Mouse (Mus musculus): ENCODE results near the gene Iqcn. TPM values are rescaled to one million over a fixed set of nuclear protein-coding genes. Genes with fewer than 3 reads are reported as not detected.
A peak's percentile ranks its signal among the peaks of the same experiment; 100 is the strongest.

Gene Iqcn
- polyA plus RNA-seq, 1 experiment from 2014 or later: 0.03 TPM

DNA sequence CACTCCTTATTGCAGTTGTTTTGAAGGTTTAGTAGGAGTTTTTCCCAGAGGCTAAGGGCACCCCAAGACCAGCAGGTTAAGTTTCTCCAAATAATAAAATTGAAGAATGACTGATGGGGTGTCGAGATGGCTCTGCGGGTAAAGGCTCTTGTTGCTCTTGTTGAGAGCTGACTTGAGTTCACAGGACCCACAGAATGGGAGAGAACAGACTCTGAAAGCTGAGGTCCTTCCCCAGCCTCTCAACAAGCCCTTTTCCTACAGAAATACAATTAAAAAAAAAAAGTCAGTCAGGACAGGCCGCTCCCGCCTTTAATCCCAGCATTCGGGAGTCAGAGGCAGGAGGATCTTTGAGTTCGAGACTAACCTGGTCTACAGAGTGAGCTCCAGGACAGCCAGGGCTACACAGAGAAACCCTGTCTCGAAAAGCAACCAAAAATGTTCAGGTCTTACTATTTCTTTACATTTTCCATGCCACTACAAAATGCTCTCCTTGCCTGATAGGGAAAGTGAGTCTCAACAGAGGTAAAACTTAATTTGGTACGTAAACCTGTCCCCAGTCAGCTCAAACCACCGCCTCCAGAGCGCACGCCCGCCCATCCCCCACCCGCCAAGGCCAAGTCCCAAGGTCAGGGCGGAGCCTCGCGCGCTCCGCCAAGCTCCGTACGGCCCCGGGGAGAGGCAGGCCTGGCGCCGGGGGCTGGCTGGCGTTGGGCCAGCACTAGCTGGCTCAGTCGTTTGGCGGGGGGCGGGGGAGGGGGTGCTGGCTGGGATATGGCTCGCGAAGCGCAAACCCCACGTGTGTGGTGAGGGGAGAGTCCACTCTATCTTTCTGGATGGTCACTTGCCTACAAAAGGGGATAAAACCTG lies 7.0 kb upstream of the Iqcn start:
- H3K4me1 ChIP-seq: peaks cover 70% of the 10 kb centered on the region

DNA sequence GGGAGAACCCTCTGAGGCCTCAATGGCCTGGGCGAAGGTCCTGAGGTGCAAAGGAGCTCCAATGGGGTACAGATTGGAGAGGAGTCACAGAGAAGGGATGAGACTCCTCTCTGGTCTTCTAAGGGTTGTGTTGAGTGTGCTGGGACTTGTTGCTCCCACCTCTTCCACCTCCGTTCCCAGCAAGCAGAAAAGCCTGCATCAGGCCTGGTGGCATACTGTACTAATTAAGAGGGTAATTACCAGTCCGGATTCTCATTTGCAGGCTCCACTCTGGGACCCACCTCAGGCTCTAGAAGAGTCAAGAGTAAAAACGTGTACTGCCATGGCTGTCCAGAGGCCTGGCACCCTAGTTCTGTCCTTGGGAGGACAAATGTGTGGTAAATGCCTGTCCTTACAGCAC lies 6.3 kb upstream of the Iqcn start:
- H3K9me3 ChIP-seq (replicated peaks): no peaks in the 10 kb centered on the region
- no peaks in the 10 kb centered on the region for H3K27me3 ChIP-seq
- H3K4me1 ChIP-seq: peaks cover 70% of the 10 kb centered on the region
- H3K27ac ChIP-seq: peak overlapping the region; percentile 100
- ATAC-seq (replicated peaks; ENCODE audit: low FRiP score): no peak
- peak overlapping the region; percentile 26 for H3K4me3 ChIP-seq (replicated peaks)
- peak overlapping the region; percentile 72 for H3K4me2 ChIP-seq
- WGBS: 31% methylated on average over 4 of the region's 4 CpGs
- H3K9ac ChIP-seq: peak overlapping the region; percentile 36
- H3K36me3 ChIP-seq: peaks cover 4% of the 10 kb centered on the region

More for the DNA sequence above, 7.0 kb upstream of the Iqcn start:
- Histone ChIP-seq H3K9me3 (replicated peaks) (no peaks in the 10 kb centered on the region), H3K4me2 (peak overlapping the region; percentile 72), H3K36me3 (peaks cover under 1% of the 10 kb centered on the region), H3K4me3 (replicated peaks) (peak overlapping the region; percentile 26), H3K9ac (peak overlapping the region; percentile 36), H3K27ac (peak overlapping the region; percentile 100), H3K27me3 (no peaks in the 10 kb centered on the region)
- peak; percentile 8; the same call in 1 of the 2 replicates for ATAC-seq (replicated peaks; ENCODE audit: low FRiP score)
- 3% methylated on average over 31 of the region's 31 CpGs for WGBS

DNA sequence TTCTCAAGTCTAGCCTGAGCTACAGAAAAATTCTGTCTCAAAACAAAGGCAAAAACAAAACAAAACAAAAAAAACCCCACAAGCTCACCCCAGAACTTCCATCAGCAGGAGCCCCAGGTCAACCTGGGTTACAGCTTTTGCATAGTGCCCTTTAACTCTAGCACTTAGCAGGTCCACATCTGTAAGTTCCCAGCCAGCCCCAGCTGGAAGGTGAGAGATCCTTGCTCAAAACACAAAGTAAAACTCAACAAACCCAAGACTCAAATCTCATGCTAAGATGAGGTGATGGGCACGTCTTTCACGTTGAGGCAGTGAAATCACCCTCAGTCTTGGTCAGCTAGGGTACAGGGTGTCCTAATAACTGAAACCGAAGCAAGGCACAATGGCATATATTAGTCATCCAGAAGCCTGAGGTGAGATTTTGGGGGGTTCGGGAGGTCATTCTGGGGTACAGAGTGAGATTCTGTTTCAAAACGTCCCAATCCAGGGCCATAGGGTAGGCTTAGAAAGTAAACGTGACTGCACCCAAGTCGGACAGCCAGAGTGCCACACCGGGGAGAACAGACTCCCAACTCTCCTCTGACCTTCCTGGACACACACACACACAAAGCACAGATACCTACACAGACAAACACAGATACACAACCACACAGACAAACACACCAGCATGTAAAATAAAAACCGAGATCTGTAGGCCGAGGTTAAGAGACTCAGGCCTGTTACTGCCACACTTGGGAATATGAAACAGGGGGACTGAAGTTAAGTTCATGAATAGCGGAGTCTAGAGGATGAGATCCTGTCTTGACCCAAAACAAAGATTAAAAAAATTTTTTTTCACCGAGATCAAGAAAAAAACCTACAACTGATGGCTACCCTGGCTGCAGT lies 5.6 kb upstream of the Iqcn start:
- Histone ChIP-seq H3K9ac (peak overlapping the region; percentile 54), H3K4me3 (replicated peaks) (peak overlapping the region; percentile 97), H3K4me1 (peaks cover 70% of the 10 kb centered on the region), H3K27ac (peak overlapping the region; percentile 100), H3K9me3 (replicated peaks) (no peaks in the 10 kb centered on the region), H3K4me2 (peak overlapping the region; percentile 72), H3K36me3 (peaks cover 11% of the 10 kb centered on the region), H3K27me3 (no peaks in the 10 kb centered on the region)
- no peak for ATAC-seq (replicated peaks; ENCODE audit: low FRiP score)
- 62% methylated on average over 12 of the region's 12 CpGs for WGBS

DNA sequence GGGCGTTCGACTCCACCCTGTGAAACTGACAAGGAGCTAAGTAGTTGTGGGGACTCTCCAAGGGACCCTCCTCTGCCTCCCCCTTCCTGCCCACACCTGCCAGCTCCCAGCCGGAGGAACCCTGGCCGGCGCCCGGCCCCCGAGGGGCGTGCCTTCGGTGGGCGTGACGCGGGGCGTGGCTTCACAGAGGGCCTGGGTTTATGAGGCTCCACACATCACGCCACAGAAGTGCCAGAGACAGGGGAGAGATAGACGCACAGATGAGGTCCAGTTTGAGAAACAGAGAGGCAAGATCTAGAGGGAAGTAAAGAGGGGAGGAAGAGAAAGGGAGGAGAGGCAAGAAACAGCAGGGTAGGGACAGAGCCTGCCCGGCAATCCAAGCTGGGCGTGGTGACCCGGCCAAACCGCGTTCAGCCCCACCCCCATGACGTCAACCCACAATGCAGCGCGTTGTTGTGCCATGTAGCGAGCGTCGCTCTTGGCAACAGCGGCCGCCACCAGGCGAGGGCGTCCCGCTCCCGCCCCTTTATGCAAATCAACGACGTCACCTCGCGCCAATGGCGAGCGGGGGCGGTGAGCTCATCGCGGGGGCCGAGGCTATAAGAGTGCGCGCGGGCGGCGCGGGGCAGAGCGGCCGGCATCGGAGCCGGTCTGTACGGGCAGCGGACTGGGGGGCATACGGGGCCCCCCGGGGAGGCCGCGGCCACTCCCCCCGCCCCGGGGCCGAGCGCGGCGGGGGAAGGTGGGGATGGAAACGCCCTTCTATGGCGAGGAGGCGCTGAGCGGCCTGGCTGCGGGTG lies 4.7 kb upstream of the Iqcn start, which contains the start of gene Jund:
Gene Jund (plus strand): TSS at position 640 of the 800 bp plus-strand sequence.
- Histone ChIP-seq H3K27me3 (no peaks in the 10 kb centered on the region), H3K9me3 (replicated peaks) (no peaks in the 10 kb centered on the region), H3K4me1 (peaks cover 66% of the 10 kb centered on the region), H3K27ac (peak within 1 kb of the TSS; percentile 100), H3K4me2 (peak within 1 kb of the TSS; percentile 72), H3K4me3 (replicated peaks) (peak within 1 kb of the TSS; percentile 97), H3K36me3 (peaks cover 18% of the 10 kb centered on the region), H3K9ac (peak within 1 kb of the TSS; percentile 100)
- 1% methylated on average over 65 of the region's 69 CpGs for WGBS
- peak; percentile 90 for ATAC-seq (replicated peaks; ENCODE audit: low FRiP score)

DNA sequence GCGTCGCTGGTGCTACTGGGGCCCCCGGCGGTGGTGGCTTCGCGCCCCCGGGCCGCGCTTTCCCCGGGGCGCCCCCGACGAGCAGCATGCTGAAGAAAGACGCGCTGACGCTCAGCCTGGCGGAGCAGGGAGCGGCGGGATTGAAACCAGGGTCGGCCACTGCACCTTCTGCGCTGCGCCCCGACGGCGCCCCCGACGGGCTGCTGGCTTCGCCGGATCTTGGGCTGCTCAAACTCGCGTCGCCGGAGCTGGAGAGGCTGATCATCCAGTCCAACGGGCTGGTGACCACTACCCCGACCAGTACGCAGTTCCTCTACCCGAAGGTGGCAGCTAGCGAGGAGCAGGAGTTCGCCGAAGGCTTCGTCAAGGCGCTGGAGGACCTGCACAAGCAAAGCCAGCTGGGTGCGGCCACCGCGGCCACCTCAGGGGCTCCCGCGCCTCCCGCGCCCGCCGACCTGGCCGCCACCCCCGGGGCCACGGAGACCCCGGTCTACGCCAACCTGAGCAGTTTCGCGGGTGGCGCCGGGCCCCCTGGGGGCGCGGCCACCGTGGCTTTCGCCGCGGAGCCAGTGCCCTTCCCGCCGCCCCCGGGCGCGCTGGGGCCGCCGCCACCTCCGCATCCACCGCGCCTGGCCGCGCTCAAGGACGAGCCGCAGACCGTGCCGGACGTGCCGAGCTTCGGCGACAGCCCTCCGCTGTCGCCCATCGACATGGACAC lies 4.0 kb upstream of the Iqcn start:
- H3K27ac ChIP-seq: peak overlapping the region; percentile 100
- peak; percentile 0; the same call in 1 of the 2 replicates for ATAC-seq (replicated peaks; ENCODE audit: low FRiP score)
- peak overlapping the region; percentile 97 for H3K4me3 ChIP-seq (replicated peaks)
- H3K27me3 ChIP-seq: no peaks in the 10 kb centered on the region
- H3K36me3 ChIP-seq: peaks cover 20% of the 10 kb centered on the region
- H3K4me1 ChIP-seq: peaks cover 61% of the 10 kb centered on the region
- peak overlapping the region; percentile 72 for H3K4me2 ChIP-seq
- H3K9ac ChIP-seq: peak overlapping the region; percentile 100
- under 1% methylated on average over 86 of the region's 89 CpGs for WGBS
- no peaks in the 10 kb centered on the region for H3K9me3 ChIP-seq (replicated peaks)

DNA sequence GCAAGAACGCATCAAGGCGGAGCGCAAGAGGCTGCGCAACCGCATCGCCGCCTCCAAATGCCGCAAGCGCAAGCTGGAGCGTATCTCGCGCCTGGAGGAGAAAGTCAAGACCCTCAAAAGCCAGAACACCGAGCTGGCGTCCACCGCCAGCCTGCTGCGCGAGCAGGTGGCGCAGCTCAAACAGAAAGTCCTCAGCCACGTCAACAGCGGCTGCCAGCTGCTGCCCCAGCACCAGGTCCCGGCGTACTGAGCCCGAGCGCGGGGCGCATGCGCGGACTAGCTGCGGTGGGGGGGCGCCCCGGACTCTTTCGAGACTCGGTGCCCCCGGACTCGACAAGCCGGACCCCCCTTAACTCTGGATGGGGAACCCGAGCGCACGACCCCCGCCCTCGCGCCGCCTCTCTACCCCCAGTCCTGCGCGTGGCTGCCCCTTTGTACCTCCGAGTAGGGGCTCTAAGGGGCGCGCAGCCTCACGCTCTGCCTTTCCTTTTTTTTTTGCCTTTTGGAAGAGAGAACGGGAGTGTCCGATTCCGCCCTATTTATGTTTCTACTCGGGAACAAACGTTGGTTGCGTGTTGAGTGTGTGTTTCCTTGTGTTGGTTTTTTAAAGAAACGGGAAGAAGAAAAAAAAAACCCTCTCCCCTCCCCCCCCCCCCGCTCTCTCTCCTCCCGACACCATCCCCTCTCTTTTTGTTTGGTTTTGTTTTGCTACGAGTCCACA lies 3.3 kb upstream of the Iqcn start:
- H3K4me2 ChIP-seq: peak overlapping the region; percentile 72
- peak overlapping the region; percentile 100 for H3K27ac ChIP-seq
- H3K9ac ChIP-seq: peak overlapping the region; percentile 100
- no peak for ATAC-seq (replicated peaks; ENCODE audit: low FRiP score)
- peak overlapping the region; percentile 97 for H3K4me3 ChIP-seq (replicated peaks)
- H3K27me3 ChIP-seq: no peaks in the 10 kb centered on the region
- H3K36me3 ChIP-seq: peaks cover 24% of the 10 kb centered on the region
- no peaks in the 10 kb centered on the region for H3K9me3 ChIP-seq (replicated peaks)
- WGBS: under 1% methylated on average over 59 of the region's 59 CpGs
- peaks cover 55% of the 10 kb centered on the region for H3K4me1 ChIP-seq

DNA sequence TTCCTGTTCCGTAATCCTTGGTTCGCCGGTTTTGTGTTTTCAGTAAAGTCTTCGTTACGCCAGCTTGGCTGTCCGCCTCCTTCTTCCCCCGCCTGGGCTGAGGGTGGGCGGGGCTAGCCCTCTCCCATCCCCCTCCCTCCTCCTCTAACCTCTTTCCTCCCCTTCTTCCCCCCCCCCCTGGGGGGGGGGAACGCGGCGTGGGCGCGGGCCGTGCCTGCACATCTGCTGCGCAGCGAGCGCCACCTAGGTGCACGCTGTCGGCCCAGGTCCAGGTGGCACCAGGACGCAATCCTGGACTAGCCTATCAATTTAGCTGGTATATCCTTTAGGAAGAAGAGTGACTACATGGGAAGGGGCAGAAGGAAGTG lies 2.7 kb upstream of the Iqcn start:
- no peaks in the 10 kb centered on the region for H3K9me3 ChIP-seq (replicated peaks)
- peak overlapping the region; percentile 72 for H3K4me2 ChIP-seq
- peak overlapping the region; percentile 97 for H3K4me3 ChIP-seq (replicated peaks)
- H3K27ac ChIP-seq: peak overlapping the region; percentile 100
- 1% methylated on average over 19 of the region's 20 CpGs for WGBS
- peaks cover 50% of the 10 kb centered on the region for H3K4me1 ChIP-seq
- no peaks in the 10 kb centered on the region for H3K27me3 ChIP-seq
- H3K9ac ChIP-seq: peak overlapping the region; percentile 100
- H3K36me3 ChIP-seq: peaks cover 24% of the 10 kb centered on the region
- 0 out of 2 replicates have a peak, but pooled peaks have one; percentile 3 for ATAC-seq (replicated peaks; ENCODE audit: low FRiP score)

DNA sequence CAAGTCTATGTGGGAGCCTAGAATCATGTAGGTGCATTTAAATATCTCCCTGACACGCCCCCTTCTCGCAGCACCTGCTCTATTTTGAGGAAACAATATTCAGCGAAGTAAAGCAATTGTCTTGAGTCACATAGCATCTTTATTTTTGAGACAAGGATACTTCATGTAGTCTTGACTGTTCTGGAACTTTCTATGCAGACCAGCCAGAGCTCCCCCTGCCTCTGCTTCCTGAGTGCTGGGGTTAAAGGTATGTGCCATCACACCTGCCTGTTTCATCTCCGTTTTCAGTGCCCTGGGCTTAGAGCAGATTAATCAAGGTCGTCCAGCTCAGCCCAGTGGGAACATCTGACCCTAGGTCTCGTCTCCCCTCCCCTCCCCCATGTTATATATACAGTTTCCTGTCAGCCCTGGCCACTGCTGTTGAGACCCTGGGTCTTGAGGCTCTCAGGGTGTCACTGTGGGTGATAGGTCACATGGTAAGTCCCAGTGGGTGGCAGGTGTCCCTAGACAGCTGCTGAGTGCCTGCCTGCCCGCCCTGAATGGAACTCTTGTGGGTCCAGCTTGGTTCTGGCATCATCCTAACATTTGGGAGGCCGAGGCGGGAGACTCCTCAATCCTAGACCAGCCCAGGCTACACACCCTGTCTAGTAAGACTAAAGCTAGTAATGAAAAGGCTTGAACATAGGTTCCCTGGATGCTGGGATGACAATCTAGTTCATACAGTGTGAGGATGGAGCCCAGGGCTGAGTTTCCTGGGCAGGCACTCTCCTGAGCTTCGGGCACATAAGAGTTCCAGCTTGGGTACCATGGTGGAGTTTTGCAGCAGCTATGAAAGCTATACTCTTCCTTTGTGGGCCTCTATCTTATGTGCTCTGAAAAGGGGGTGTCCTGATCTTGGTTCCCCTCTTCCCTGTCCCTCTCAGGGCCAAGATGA lies 1.9 kb upstream of the Iqcn start:
- Histone ChIP-seq H3K9me3 (replicated peaks) (no peaks in the 10 kb centered on the region), H3K4me3 (replicated peaks) (peak overlapping the region; percentile 97), H3K9ac (peak overlapping the region; percentile 100), H3K4me1 (peaks cover 42% of the 10 kb centered on the region), H3K36me3 (peaks cover 24% of the 10 kb centered on the region), H3K27ac (peak overlapping the region; percentile 100), H3K4me2 (peak overlapping the region; percentile 72), H3K27me3 (no peaks in the 10 kb centered on the region)
- WGBS: 48% methylated on average over 10 of the region's 10 CpGs
- no peak for ATAC-seq (replicated peaks; ENCODE audit: low FRiP score)

DNA sequence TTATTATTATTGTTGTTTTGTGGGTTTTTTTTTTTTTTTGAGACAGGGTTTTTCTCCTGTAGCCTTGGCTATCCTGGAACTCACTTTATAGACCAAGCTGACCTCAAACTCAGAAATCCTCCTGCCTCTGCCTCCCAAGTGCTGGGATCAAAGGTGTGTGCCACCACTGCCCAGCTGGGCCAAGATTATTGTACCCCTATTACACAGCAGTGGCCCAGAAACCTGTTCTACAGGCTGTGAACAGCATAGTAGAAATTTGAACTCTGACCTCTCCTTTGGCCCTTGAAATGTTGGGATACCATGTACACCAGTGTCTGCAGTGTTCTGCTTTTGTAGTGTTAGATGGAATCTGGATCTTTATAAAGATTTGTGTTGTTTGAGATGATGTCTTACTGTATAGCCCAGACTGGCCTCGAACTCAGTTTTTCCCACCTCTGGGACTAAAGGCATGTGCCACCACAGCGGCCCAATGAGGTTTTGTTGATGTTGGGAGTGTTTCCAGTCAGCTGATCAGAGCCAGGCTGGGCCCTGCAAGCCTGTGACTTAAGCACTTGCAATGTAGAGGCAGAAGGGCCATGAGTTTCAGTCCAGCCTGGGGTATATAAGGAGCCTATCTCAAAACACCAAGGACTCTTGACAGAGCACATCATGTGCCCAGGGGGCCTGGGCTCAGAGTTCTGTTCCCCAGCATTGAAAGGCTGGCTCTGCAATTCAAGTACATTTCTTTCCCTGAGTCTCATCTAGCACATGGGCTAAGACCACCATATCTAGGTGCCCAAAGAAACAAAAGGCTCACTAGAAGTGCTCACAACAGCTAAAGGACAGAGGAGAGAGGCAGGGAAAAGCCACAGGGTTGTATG lies 1.0 kb upstream of the Iqcn start:
- H3K9me3 ChIP-seq (replicated peaks): no peaks in the 10 kb centered on the region
- H3K27ac ChIP-seq: no peak overlapping the region
- 0 out of 2 replicates have a peak overlapping the region, but pooled peaks have one; percentile 97 for H3K4me3 ChIP-seq (replicated peaks)
- no peaks in the 10 kb centered on the region for H3K27me3 ChIP-seq
- 76% methylated on average over 2 of the region's 2 CpGs for WGBS
- H3K4me1 ChIP-seq: peaks cover 33% of the 10 kb centered on the region
- peaks cover 24% of the 10 kb centered on the region for H3K36me3 ChIP-seq
- peak overlapping the region; percentile 72 for H3K4me2 ChIP-seq
- no peak for ATAC-seq (replicated peaks; ENCODE audit: low FRiP score)
- no peak overlapping the region for H3K9ac ChIP-seq
